Mouse (Mus musculus) cerebellum, adult 2 months (tissue): Measurements from ENCODE around the gene Evx2.

Experiments
- CTCF ChIP-seq: fragments of 200-500 bp; IDR thresholded peaks from 2 replicates; pipeline ENCODE4 v1.5.1; 2011; ENCODE audit warnings: low read depth, mild to moderate bottlenecking, control low read depth, low read length, moderate library complexity, borderline replicate concordance; ENCODE audit not compliant: insufficient read depth
- POLR2A ChIP-seq: fragments of 200-500 bp; IDR thresholded peaks from 2 replicates; pipeline ENCODE4 v1.6.1; 2011; ENCODE audit warnings: low read length, control low read depth, borderline replicate concordance; ENCODE audit not compliant: insufficient read depth

- no peak for TF ChIP-seq POLR2A
- TF ChIP-seq CTCF: no peak
Measured at GRCm38 (mm10) chr2:74694066-74694465, 34.7 kb upstream of the Evx2 start.
